Mouse (Mus musculus) adrenal gland, postnatal 4 days (tissue): Measurements from ENCODE around the gene Gm813. TPM values are rescaled to one million over a fixed set of nuclear protein-coding genes. Genes with fewer than 3 reads are reported as not detected.
"Not testable (repeated sequence)": the region's sequence is repeated elsewhere in the genome, so short reads cannot be mapped to it uniquely, and the experiment has no call there.

Experiments
- DNase-seq, 2 experiments: peaks; one replicate each; pipeline ENCODE4 v3.0.0; 2021 to 2022; ENCODE audit warnings: low spot score in 2 of 2, mixed read lengths in 2 of 2
- long read RNA-seq, 2 experiments: library from polyadenylated mRNA; stranded (forward); transcript quantifications; one replicate each; pipeline ENCODE4 v2.0.0; 2021
- total RNA-seq, 2 experiments: library from RNA; stranded (reverse); gene quantifications; 2 replicates each; pipeline ENCODE4 v1.2.3; 2021

Gm813 gene
- not detected for total RNA-seq
- long read RNA-seq, experiment 1, result 0 reads
- long read RNA-seq, experiment 2, result 0 reads

- no peak for DNase-seq
Measured at GRCm38 (mm10) chr16:58616878-58617277, at the start of gene Gm813. TSS of gene Gm813 (minus strand) at chr16:58616978.

GRCm38 (mm10) chr16:58665137-58665536 lies 48.4 kb upstream of the Gm813 start:
- not testable (repeated sequence) for DNase-seq

DNA sequence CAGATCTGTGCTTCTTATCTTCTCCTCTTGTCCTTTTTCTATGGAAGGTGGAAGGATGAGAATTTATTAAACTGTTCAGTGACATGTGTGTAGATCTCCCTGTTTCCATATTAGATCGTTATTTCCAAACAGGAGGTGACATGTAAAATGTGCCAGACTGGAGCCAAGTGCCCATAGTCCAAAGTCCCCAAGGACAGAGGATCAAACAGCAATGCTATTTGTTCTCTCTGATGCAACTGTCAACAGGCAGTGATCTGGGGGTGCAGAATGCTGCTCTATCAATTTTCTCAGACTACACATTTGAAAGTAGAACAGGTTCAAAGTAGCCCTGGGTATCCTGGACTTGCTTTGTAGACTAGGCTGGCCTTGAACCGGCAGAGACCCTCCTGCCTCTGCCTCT lies 47.0 kb upstream of the Gm813 start:
- no peak for DNase-seq

GRCm38 (mm10) chr16:58663021-58663420 lies 46.2 kb upstream of the Gm813 start:
- no peak for DNase-seq

DNA sequence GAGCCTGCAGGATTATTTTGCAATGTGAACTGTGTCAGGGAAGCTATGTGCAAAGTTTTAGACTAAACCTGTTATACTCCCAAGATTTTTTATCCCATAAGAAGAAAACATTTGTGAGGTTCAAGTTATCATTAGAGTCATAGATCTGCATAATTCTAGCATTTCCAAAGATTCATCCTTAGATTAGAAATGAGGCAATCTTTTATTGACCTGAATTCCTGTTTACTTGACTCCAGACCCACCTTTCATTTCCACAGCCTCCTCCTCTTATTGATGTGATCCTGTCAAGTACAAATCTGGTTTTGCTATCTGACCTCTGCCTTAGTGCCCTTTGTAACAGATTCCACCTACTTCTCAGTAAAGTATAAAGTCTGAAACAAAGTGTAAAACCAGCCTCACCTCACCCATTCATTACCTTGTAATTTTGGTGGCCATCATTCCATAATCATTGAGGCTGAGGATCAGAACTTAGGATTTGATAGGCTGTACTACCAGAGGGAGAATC lies 45.6 kb upstream of the Gm813 start:
- no peak for DNase-seq

- DNase-seq, result no peak
Measured at GRCm38 (mm10) chr16:58661826-58662225, 45.0 kb upstream of the Gm813 start.

DNA sequence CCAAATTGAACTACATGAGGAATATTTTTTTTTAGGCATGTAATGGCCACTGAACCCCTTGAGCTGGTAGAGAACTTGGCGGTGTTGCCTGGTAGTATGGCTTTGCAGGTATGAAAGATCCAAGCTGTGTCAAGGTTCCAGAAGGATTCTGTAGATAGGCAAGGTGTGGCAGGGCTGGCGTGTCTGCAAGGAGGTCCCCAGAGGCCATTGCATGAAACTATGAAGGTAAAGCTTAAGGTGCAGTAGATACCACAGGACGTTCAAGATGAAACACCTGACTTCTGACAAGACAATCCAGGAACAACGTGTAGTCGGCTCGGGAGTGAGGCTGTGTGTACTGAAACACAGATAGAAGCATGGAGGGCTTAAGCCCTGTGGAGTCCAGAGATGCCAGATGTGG lies 41.9 kb upstream of the Gm813 start:
- DNase-seq, result no peak

- no peak for DNase-seq
Measured at GRCm38 (mm10) chr16:58656526-58656925, 39.7 kb upstream of the Gm813 start.

DNA sequence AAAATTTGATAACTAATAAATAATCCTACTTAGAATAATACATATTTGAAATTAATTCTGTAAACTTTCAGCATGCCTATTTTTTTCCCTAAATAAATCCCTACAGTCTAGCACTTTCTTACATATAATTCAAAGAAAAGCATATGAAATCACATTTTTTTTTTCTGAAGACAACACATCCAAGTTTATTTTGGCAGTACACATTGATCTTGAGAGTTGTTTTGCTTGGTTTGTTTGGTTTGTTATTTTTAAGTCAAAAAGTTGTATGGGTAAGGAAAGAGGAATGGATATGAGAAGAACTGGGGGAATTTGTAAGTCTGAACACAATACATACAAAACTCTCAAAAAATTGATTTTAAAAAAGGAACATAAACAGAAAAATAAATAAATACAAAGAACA lies 39.0 kb upstream of the Gm813 start:
- no peak for DNase-seq

GRCm38 (mm10) chr16:58649979-58650378 lies 33.2 kb upstream of the Gm813 start:
- no peak for DNase-seq

- no peak for DNase-seq
Measured at GRCm38 (mm10) chr16:58638689-58639175, 22.0 kb upstream of the Gm813 start, which contains the start of gene E330017A01Rik. TSS of gene E330017A01Rik (minus strand) at chr16:58638739.

GRCm38 (mm10) chr16:58638016-58638415 lies 21.2 kb upstream of the Gm813 start:
- no peak for DNase-seq

DNA sequence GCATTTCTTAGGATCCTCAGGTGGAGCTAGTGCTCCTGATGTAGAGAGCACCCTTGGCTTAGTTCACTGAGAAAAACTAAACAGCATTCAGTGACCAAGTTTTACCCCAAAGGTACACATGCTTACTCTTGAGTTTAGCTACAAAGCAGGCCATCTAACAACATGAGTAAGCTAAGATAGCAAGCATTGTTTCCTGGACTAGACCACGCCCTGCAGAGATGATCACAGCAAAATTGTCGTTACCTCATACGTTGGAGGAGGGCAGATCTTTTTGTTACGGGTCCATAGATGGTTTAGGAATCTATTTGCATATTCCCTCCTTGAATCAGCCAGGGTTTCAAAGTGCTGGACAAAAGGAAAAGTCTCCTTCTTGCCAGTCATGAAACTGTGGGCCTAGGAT lies 20.7 kb upstream of the Gm813 start:
- no peak for DNase-seq

- DNase-seq, result no peak
Measured at GRCm38 (mm10) chr16:58635866-58636265, 19.1 kb upstream of the Gm813 start.

DNA sequence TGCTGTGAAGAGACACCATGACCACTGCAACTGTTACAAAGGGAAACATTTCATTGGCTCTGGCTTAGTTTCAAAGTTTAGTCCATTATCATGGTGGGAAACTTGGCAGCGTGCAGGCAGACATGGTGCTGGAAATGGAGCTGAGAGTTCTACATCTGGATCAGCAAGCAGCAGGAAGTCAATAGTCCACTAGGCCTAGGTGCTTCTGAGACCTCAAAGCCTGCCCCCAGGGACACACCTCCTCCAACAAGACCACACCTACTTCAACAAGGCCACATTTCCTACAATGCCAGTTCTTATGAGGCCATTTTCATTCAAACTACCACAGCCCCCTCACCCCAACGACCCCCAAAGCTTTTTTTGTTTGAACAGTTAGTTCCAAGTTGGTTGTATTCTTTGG lies 13.0 kb upstream of the Gm813 start:
- DNase-seq, result no peak

GRCm38 (mm10) chr16:58628968-58629367 lies 12.2 kb upstream of the Gm813 start:
- no peak for DNase-seq

DNA sequence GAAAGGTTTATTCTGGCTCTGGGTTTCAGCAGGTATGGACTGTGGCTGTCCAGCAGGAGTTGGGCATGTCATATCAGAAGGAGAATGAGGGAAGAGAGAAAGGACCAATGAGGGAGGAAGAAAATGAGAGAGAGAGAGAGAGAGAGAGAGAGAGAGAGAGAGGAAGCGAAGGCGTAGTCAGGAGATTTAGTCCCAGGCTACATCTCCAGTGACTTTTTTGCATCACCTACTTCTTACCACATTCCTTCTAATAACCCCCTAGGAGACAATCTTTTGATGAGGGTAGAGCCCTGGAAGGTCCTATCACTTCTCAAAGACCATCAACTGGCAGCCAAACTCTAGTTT lies 11.5 kb upstream of the Gm813 start:
- no peak for DNase-seq

DNA sequence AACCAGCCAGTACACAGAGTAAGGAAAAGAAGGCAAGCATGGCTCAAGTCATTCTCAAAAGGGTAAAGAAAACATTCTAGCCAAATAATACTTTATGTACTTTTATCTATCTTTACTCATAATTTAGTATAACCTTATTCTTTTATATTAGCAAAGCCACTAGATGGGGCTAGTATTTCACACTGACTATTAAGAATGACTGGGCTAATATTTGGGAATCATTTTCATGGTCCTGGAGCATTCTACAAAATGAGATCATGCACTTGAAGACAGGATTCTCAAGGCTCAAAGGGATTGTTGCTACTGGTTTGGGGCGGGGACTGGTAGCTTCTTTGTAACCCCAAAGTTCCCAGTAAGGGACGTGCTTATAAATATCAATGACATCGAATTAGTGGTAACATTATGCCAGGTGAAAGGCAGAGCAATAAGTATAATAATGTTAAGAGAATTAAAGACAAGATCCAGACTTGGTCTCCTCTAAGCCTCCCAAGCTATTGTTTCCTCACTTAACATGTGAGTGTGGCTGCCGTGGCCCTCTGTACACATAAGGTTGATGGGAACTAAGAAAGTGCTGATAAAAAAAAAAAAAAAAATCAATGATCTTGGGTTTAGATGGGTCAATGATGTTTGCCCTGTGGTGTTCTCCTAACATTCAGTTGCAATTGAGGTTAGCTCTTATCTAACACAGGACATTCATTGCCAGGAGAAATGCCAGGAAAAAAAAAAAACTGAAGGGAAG lies 11.0 kb upstream of the Gm813 start:
- DNase-seq, result no peak

DNA sequence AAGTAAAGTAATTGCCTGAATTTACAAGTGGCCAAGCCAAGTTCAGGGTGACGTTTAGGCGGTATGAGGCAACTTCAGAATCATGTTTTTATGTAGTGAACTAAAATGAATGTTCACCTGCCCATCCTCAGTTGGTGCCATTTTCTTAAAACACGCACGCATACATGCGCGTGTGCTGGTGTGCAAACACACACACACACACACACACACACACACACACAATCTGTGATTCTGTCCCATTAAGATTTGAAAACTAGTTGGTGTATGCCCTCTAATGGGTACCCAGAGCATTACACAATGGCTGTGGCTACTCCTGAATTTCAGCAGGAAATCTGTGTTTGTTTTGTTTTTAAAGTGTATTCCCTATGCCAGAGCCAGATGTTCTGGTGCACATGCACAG lies 7.2 kb upstream of the Gm813 start:
- no peak for DNase-seq

GRCm38 (mm10) chr16:58623114-58623513 lies 6.3 kb upstream of the Gm813 start:
- no peak for DNase-seq

DNA sequence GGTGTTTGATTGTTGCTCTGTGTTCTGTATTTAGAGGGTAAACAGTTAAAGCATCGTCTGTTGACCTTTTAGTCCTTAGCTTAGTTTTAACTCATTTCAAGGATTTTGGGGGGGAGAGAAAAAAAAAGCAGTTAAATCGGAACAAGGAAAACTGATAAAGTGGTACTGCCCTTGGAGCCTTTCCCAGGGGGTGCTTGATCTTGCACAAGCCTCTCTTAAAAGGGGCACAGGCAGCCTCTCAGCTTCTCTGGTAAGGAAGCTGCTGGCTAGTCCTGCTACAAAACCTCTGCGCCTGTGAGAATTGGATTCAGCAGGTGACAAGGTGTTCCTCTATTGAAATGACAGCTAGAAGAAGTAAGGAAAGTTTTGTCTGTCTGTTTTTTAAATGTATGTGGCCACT lies 5.6 kb upstream of the Gm813 start:
- DNase-seq, result no peak

- no peak for DNase-seq
Measured at GRCm38 (mm10) chr16:58617346-58617745, 568 bp upstream of the Gm813 start.

GRCm38 (mm10) chr16:58612969-58613368 lies 3.8 kb downstream of the Gm813 start:
- no peak for DNase-seq
